Mouse (Mus musculus) urinary bladder, adult 2 months (tissue): ENCODE data around the gene Dazl. TPM values are rescaled to one million over a fixed set of nuclear protein-coding genes. Genes with fewer than 3 reads are reported as not detected.
"Not testable (repeated sequence)": the region's sequence is repeated elsewhere in the genome, so short reads cannot be mapped to it uniquely, and the experiment has no call there.

Experiments used
- DNase-seq: peaks from one replicate; pipeline ENCODE4 v3.0.0; 2022; ENCODE audit warnings: low spot score
- polyA plus RNA-seq: library from polyadenylated mRNA; depleted of rRNA; stranded (reverse); fragments of >200 nt; gene quantifications from 2 replicates; pipeline ENCODE4 v1.2.3, GENCODE M21; 2012; rRNA removed

Dazl gene
- polyA plus RNA-seq, 1 experiment = 0.01 TPM

- DNase-seq = no peak
Measured at GRCm38 (mm10) chr17:50291485-50292200, 1.8 kb downstream of the Dazl start.

DNA sequence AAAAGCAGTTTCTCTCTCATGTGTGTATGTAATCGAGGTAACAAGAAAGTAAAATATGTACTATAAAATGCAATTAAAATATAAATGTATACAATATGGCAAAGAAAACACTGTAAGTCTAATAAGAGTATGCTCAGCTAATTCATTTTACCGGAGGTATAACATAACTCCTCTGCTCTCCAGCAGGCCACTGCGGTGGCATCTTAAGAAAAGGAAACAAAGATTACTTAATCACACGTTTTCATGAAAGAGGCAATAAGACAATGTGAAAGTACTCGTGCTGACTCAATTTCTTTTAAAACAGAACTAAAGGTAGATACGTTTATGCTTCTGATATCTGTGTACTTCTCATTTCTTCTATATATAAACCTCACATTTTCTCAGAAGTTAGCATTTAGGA lies 8.6 kb downstream of the Dazl start:
- no peak for DNase-seq

GRCm38 (mm10) chr17:50261615-50262014 lies 31.8 kb downstream of the Dazl start:
- DNase-seq = not testable (repeated sequence)

DNA sequence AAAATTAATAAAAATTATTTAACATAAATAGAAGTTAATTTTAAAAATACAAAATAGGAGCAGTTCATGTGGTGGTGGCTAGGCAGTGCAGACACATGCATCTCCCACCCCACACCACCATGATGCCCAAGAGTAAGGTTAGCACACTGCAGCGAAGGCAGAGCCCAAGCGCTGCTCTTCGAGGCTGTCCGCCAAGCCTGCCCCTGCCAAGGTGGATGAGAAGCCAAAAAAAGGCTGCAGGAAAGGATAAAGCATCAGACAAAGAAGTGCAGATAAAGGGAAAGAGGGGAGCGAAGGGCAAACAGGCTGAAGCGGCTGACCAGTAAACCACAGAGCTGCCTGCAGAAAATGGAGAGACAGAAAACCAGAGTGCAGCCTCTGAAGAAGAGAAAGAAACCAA lies 32.6 kb downstream of the Dazl start:
- no peak for DNase-seq

- no peak for DNase-seq
Measured at GRCm38 (mm10) chr17:50246605-50247004, 46.8 kb downstream of the Dazl start.

- no peak for DNase-seq
Measured at GRCm38 (mm10) chr17:50244675-50245074, 48.8 kb downstream of the Dazl start.

DNA sequence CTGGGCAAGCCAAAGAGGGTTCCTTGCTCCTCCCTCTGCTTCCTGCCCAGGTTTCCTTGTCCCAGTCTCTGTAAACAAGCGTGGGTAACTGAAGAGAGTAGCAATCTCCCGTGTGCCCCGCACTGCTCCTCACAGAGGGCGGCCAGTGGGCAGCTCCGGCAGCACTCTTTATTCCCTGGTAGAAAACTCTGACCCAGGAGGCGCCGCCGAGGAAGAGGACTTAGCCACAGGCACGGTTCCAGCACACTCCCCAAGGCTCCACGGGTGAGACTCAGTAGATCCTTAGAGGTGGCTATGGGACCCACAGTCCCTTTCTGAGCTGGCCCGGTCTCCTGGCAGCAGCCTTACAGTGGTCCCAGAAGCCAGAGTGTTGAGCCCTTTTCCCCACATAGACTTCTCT lies 50.1 kb downstream of the Dazl start:
- no peak for DNase-seq

GRCm38 (mm10) chr17:50237818-50238610 lies 55.4 kb downstream of the Dazl start:
- DNase-seq = no peak

DNA sequence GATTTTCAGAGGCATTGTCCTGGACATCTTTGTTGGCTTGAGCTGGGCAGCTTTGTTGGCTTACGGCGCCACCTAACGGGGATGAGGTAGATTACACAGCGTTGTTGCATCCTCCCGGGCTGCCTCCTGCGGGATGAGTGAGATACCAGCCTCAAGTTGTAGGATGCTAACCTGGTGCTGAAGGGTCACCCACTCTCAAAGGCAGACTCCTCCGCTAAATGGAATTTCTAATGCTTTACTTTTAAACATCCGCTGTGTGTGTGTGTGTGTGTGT lies 56.1 kb downstream of the Dazl start:
- peak; percentile 64 for DNase-seq

- no peak for DNase-seq
Measured at GRCm38 (mm10) chr17:50236702-50237435, 56.6 kb downstream of the Dazl start.

- DNase-seq = no peak
Measured at GRCm38 (mm10) chr17:50235943-50236701, 57.3 kb downstream of the Dazl start.

GRCm38 (mm10) chr17:50233956-50234355 lies 59.5 kb downstream of the Dazl start:
- DNase-seq = no peak

- no peak for DNase-seq
Measured at GRCm38 (mm10) chr17:50232821-50233220, 60.6 kb downstream of the Dazl start.

- no peak for DNase-seq
Measured at GRCm38 (mm10) chr17:50231206-50231605, 62.2 kb downstream of the Dazl start.

- no peak for DNase-seq
Measured at GRCm38 (mm10) chr17:50229534-50229933, 63.9 kb downstream of the Dazl start.

Other genes with a start within 250 kb of the Dazl start
- 8.3 and 9.6 TPM in 2 replicates for gene Rftn1, start 103.0 kb downstream of the Dazl start, polyA plus RNA-seq
- gene Plcl2, start 215.8 kb upstream of the Dazl start, polyA plus RNA-seq = 2.4 and 3.7 TPM in 2 replicates